ENCODE assay signal across 24 mouse cellular contexts in the genomic region with DNA sequence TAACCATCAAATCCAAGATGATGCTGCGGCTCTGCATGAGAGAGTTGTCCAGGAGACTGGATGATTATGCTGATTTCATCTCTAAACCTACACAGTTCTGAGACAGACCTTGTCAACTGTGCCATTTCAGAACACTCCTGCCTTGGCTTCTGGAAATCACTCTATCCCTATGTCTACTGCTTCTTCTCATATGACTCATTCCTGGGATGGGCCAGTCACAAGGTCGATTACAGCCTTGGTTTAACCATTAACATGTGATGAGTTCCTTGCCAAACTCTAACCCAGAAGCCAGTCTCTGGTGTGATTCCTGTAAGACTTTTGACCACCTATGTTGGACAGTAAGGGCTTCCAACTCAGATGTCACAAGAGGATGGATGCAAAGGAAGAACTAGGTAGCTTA.
"Had no signal": no experiment of that assay in that cellular context is flagged by ENCODE, and none has a peak within 500 bp of the region (broad histone marks: within the 10 kb centered on the region; RNA-seq: fewer than 3 reads in every experiment).

No protein-coding gene starts in this region.

- H3K4me2 ChIP-seq: heart, embryonic 11.5 days; heart, embryonic 13.5 days; heart, embryonic 15.5 days; hindbrain, embryonic 13.5 days; hindbrain, embryonic 15.5 days; limb, embryonic 12.5 days; liver, embryonic 13.5 days; liver, embryonic 15.5 days had no signal

- H3K27ac ChIP-seq: heart, embryonic 13.5 days; heart, embryonic 15.5 days; hindbrain, embryonic 13.5 days; hindbrain, embryonic 15.5 days; hindbrain, postnatal 0 days; layer of hippocampus, adult 2 months; left cerebral cortex, adult 2 months; limb, embryonic 10.5 days; limb, embryonic 12.5 days; liver, embryonic 13.5 days; liver, embryonic 15.5 days had no signal

- H3K36me3 ChIP-seq: heart, embryonic 13.5 days; heart, embryonic 15.5 days; hindbrain, embryonic 13.5 days; hindbrain, embryonic 15.5 days; limb, embryonic 10.5 days; limb, embryonic 12.5 days; liver, embryonic 13.5 days; liver, embryonic 15.5 days had no signal

- H3K4me3 ChIP-seq: heart, embryonic 13.5 days; heart, embryonic 15.5 days; hindbrain, embryonic 13.5 days; hindbrain, embryonic 15.5 days; layer of hippocampus, adult 2 months; left cerebral cortex, adult 2 months; limb, embryonic 10.5 days; limb, embryonic 12.5 days; liver, embryonic 13.5 days; liver, embryonic 15.5 days had no signal

- H3K9ac ChIP-seq: heart, embryonic 13.5 days; heart, embryonic 15.5 days; hindbrain, embryonic 13.5 days; hindbrain, embryonic 15.5 days; limb, embryonic 12.5 days; liver, embryonic 13.5 days; liver, embryonic 15.5 days; liver, postnatal 0 days had no signal

- H3K9me3 ChIP-seq: heart, embryonic 13.5 days; heart, embryonic 15.5 days; hindbrain, embryonic 13.5 days; hindbrain, embryonic 15.5 days; limb, embryonic 10.5 days; limb, embryonic 12.5 days; liver, embryonic 13.5 days; liver, embryonic 15.5 days had no signal

- H3K27me3 ChIP-seq: heart, embryonic 13.5 days; heart, embryonic 15.5 days; hindbrain, embryonic 13.5 days; hindbrain, embryonic 15.5 days; limb, embryonic 12.5 days; liver, embryonic 13.5 days; liver, embryonic 15.5 days had no signal

- H3K4me1 ChIP-seq: heart, embryonic 13.5 days; heart, embryonic 15.5 days; limb, embryonic 10.5 days; limb, embryonic 12.5 days; liver, embryonic 13.5 days; liver, embryonic 15.5 days had no signal

- DNase-seq: gastrocnemius, postnatal 14 days; gastrocnemius, postnatal 36 days; heart, adult 18-20 months; heart, postnatal 14 days; heart, postnatal 36 days; kidney, adult 18-20 months; kidney, adult 9 months; kidney, postnatal 10 days; kidney, postnatal 25 days; kidney, postnatal 4 days; liver; liver, embryonic 13.5 days; liver, postnatal 0 days had no signal

- ATAC-seq: hindbrain, postnatal 0 days; liver, postnatal 0 days had no signal
